19 mouse cellular contexts compared by ENCODE assay signal in the genomic region with DNA sequence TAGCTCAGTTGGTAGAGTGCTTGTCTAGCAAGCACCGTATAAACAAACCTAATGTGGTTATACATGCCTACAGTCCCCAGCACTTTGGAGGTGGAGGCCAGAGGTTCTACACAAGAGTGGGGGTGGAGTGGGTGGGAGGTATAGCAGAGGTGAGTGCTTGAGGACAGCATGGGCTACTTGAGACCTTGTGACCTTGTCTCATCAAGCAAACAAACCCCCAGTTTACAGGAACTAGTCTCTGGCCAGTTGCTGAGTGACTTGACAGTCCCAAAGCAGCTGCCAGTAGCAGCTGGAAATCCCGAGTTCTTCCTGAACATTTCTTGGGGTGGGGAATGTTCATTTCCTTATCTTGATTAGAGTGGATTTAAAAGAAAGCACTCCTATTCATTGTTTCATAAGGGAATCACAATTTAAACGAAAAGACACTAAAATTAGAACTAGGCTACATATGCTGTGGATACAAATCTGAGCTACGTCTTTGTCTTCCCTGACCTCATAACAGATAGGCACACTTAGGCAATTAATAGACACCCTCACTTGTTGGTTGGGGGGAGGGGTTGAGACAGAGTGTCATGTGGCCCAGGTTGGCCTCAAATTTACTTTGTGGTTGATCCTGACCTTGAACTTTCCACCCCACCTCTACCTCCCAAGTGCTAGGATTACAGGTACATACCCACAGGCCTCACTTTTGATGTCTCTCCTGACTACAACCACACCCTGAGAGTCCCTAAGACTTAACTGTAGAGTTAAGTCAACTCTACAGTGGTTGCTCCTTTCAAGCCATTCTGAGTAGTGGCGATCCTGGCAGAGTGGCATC. TPM values are rescaled to one million over a fixed set of nuclear protein-coding genes. Genes with fewer than 3 reads are reported as not detected.
DNase-seq lines count a peak whose midpoint lies in the region; ATAC-seq and TF ChIP-seq lines count a peak whose summit lies in the region.
"Had no signal": no experiment of that assay in that cellular context is flagged by ENCODE, and none has a peak within 500 bp of the region (broad histone marks: within the 10 kb centered on the region; RNA-seq: fewer than 3 reads in every experiment).

No protein-coding gene starts in this region.

- 57% methylated on average over 5 of the region's 5 CpGs for WGBS in forebrain, embryonic 12.5 days
- WGBS in forebrain, postnatal 0 days, result 48% methylated on average over 5 of the region's 5 CpGs
- 60% methylated on average over 5 of the region's 5 CpGs for WGBS in kidney, embryonic 14.5 days
- 56% methylated on average over 5 of the region's 5 CpGs for WGBS in midbrain, embryonic 13.5 days
- 67% methylated on average over 5 of the region's 5 CpGs for WGBS in midbrain, postnatal 0 days
- WGBS in intestine, embryonic 16.5 days, result 65% methylated on average over 5 of the region's 5 CpGs

- H3K4me2 ChIP-seq in forebrain, embryonic 12.5 days, result peak overlapping the region; percentile 44; the same call in 1 of the 2 replicates
- no peak overlapping the region for H3K4me2 ChIP-seq in forebrain, postnatal 0 days (ENCODE audit: low read depth)
- H3K4me2 ChIP-seq in kidney, embryonic 14.5 days (replicated peaks; ENCODE audit: low read depth, low read length), result no peak overlapping the region
- H3K4me2 ChIP-seq in midbrain, embryonic 13.5 days (replicated peaks), result no peak overlapping the region
- no peak overlapping the region for H3K4me2 ChIP-seq in midbrain, postnatal 0 days (ENCODE audit: low read depth, low read length, poor library complexity, severe bottlenecking)
- H3K4me2 ChIP-seq in intestine, embryonic 16.5 days (ENCODE audit: low read depth, low read length), result no peak overlapping the region
- H3K4me2 ChIP-seq: limb, embryonic 15.5 days had no signal

- no peaks in the 10 kb centered on the region for H3K36me3 ChIP-seq in forebrain, embryonic 12.5 days (replicated peaks)
- H3K36me3 ChIP-seq in forebrain, postnatal 0 days (ENCODE audit: insufficient read depth), result no peaks in the 10 kb centered on the region
- no peaks in the 10 kb centered on the region for H3K36me3 ChIP-seq in kidney, embryonic 14.5 days (ENCODE audit: control insufficient read depth, insufficient read depth, low read length)
- H3K36me3 ChIP-seq in midbrain, embryonic 13.5 days, result no peaks in the 10 kb centered on the region
- H3K36me3 ChIP-seq in midbrain, postnatal 0 days (ENCODE audit: insufficient read depth, low read length), result no peaks in the 10 kb centered on the region
- H3K36me3 ChIP-seq in intestine, embryonic 16.5 days (ENCODE audit: control insufficient read depth, insufficient read depth, low read length), result no peaks in the 10 kb centered on the region
- H3K36me3 ChIP-seq: limb, embryonic 15.5 days had no signal

- H3K9me3 ChIP-seq in forebrain, embryonic 12.5 days, result no peaks in the 10 kb centered on the region
- no peaks in the 10 kb centered on the region for H3K9me3 ChIP-seq in forebrain, postnatal 0 days (ENCODE audit: low read length)
- H3K9me3 ChIP-seq in kidney, embryonic 14.5 days (ENCODE audit: control insufficient read depth, low read length), result no peaks in the 10 kb centered on the region
- H3K9me3 ChIP-seq in midbrain, embryonic 13.5 days, result no peaks in the 10 kb centered on the region
- H3K9me3 ChIP-seq in midbrain, postnatal 0 days (ENCODE audit: low read length), result no peaks in the 10 kb centered on the region
- H3K9me3 ChIP-seq in intestine, embryonic 16.5 days (ENCODE audit: control insufficient read depth, low read length), result no peaks in the 10 kb centered on the region
- H3K9me3 ChIP-seq: limb, embryonic 15.5 days had no signal

- H3K9ac ChIP-seq in forebrain, embryonic 12.5 days, result no peak overlapping the region
- H3K9ac ChIP-seq in forebrain, postnatal 0 days, result no peak overlapping the region
- H3K9ac ChIP-seq in kidney, embryonic 14.5 days (ENCODE audit: low read depth, low read length), result no peak overlapping the region
- H3K9ac ChIP-seq in midbrain, embryonic 13.5 days (replicated peaks), result no peak overlapping the region
- no peak overlapping the region for H3K9ac ChIP-seq in midbrain, postnatal 0 days (replicated peaks; ENCODE audit: low read length, poor library complexity, severe bottlenecking)
- H3K9ac ChIP-seq in intestine, embryonic 16.5 days (ENCODE audit: low read depth, low read length), result no peak overlapping the region
- H3K9ac ChIP-seq: limb, embryonic 15.5 days; liver, postnatal 0 days had no signal

- H3K27ac ChIP-seq in forebrain, embryonic 12.5 days, result no peak overlapping the region
- H3K27ac ChIP-seq in forebrain, postnatal 0 days (ENCODE audit: low read depth, low read length), result no peak overlapping the region
- peak overlapping the region; percentile 19; the same call in 1 of the 2 replicates for H3K27ac ChIP-seq in kidney, embryonic 14.5 days (ENCODE audit: low read depth, low read length)
- peak overlapping the region; percentile 64; the same call in 1 of the 2 replicates for H3K27ac ChIP-seq in midbrain, embryonic 13.5 days
- no peak overlapping the region for H3K27ac ChIP-seq in midbrain, postnatal 0 days (ENCODE audit: low read depth, low read length)
- H3K27ac ChIP-seq in intestine, embryonic 16.5 days (ENCODE audit: low read length), result no peak overlapping the region
- H3K27ac ChIP-seq: limb, embryonic 15.5 days had no signal

- H3K4me1 ChIP-seq in forebrain, embryonic 12.5 days, result peaks cover 19% of the 10 kb centered on the region
- H3K4me1 ChIP-seq in forebrain, postnatal 0 days (ENCODE audit: insufficient read depth), result peaks cover 9% of the 10 kb centered on the region
- H3K4me1 ChIP-seq in kidney, embryonic 14.5 days (ENCODE audit: control insufficient read depth, insufficient read depth, low read length), result peaks cover 16% of the 10 kb centered on the region
- H3K4me1 ChIP-seq in midbrain, embryonic 13.5 days (replicated peaks), result peaks cover 20% of the 10 kb centered on the region
- peaks cover 5% of the 10 kb centered on the region; the same call in 1 of the 2 replicates for H3K4me1 ChIP-seq in midbrain, postnatal 0 days (ENCODE audit: insufficient read depth, low read length)
- 0 out of 2 replicates have a peak, but pooled peaks cover 3% of the 10 kb centered on the region for H3K4me1 ChIP-seq in intestine, embryonic 16.5 days (ENCODE audit: control insufficient read depth, insufficient read depth, low read length)
- H3K4me1 ChIP-seq: limb, embryonic 15.5 days had no signal

- peaks cover 54% of the 10 kb centered on the region for H3K27me3 ChIP-seq in forebrain, embryonic 12.5 days
- H3K27me3 ChIP-seq in forebrain, postnatal 0 days (ENCODE audit: insufficient read depth, low read length), result no peaks in the 10 kb centered on the region
- no peaks in the 10 kb centered on the region for H3K27me3 ChIP-seq in kidney, embryonic 14.5 days (ENCODE audit: control insufficient read depth, insufficient read depth, low read length)
- peaks cover 30% of the 10 kb centered on the region for H3K27me3 ChIP-seq in midbrain, embryonic 13.5 days
- no peaks in the 10 kb centered on the region for H3K27me3 ChIP-seq in midbrain, postnatal 0 days (ENCODE audit: insufficient read depth, low read length)
- no peaks in the 10 kb centered on the region for H3K27me3 ChIP-seq in intestine, embryonic 16.5 days (replicated peaks; ENCODE audit: control insufficient read depth, insufficient read depth, low read length)
- H3K27me3 ChIP-seq: limb, embryonic 15.5 days had no signal

- no peak; the same call in 1 of the 2 replicates for ATAC-seq in forebrain, embryonic 12.5 days (ENCODE audit: low FRiP score)
- ATAC-seq in forebrain, postnatal 0 days, result no peak
- ATAC-seq in kidney, embryonic 14.5 days (ENCODE audit: low FRiP score, low TSS enrichment), result 0 out of 2 replicates have a peak, but pooled peaks have one; percentile 21
- ATAC-seq in midbrain, embryonic 13.5 days, result peak; percentile 50; the same call in 1 of the 2 replicates
- no peak for ATAC-seq in midbrain, postnatal 0 days (ENCODE audit: low FRiP score)
- ATAC-seq in intestine, embryonic 16.5 days, result no peak
- ATAC-seq: inflammation-experienced regulatory T-cells, adult 6 months had no signal

- no peak for TF ChIP-seq CTCF in forebrain, postnatal 0 days (IDR thresholded peaks at IDR 0.05; ENCODE audit: low read depth)
- TF ChIP-seq CTCF in midbrain, postnatal 0 days (IDR thresholded peaks at IDR 0.05), result no peak

- H3K4me3 ChIP-seq in forebrain, embryonic 12.5 days (replicated peaks), result no peak overlapping the region
- H3K4me3 ChIP-seq in forebrain, postnatal 0 days (ENCODE audit: low read depth, low read length), result no peak overlapping the region
- no peak overlapping the region for H3K4me3 ChIP-seq in kidney, embryonic 14.5 days (ENCODE audit: low read length)
- no peak overlapping the region for H3K4me3 ChIP-seq in midbrain, embryonic 13.5 days (replicated peaks)
- no peak overlapping the region for H3K4me3 ChIP-seq in midbrain, postnatal 0 days (ENCODE audit: low read depth, low read length)
- H3K4me3 ChIP-seq in intestine, embryonic 16.5 days (ENCODE audit: low read length), result no peak overlapping the region
- H3K4me3 ChIP-seq: erythroblast, embryonic 14.5 days; limb, embryonic 15.5 days had no signal

- DNase-seq in forebrain, postnatal 0 days, result no peak
- DNase-seq in kidney, postnatal 10 days, result no peak
- DNase-seq in midbrain, postnatal 0 days (ENCODE audit: low spot score), result no peak
- DNase-seq: adrenal gland, postnatal 14 days; cerebellum, adult 2 months; heart, postnatal 10 days; kidney, postnatal 25 days; layer of hippocampus, adult 9-11 months; liver, postnatal 0 days; right cerebral cortex, postnatal 25 days; thymus, postnatal 4 days had no signal

RNA-seq across cellular contexts. Expression of a gene that starts 33.5 kb away (rescaled TPM):
- 10.4 and 10.9 TPM in 2 replicates for polyA plus RNA-seq in forebrain, embryonic 12.5 days (2016; fragmentation: Nextera tagmentation; extraction: Ambion mirVana)
- 16.5 and 19.7 TPM in 2 replicates for total RNA-seq in forebrain, postnatal 0 days (2014; rRNA removed)
- 9.9 and 14.6 TPM in 2 replicates for polyA plus RNA-seq in forebrain, postnatal 0 days (2015; fragmentation: Nextera tagmentation; extraction: Ambion mirVana)
- polyA plus RNA-seq in kidney, embryonic 14.5 days (2014; fragmentation: Nextera tagmentation; extraction: Ambion mirVana), result 8.7 and 8.9 TPM in 2 replicates
- 8.1 and 8.9 TPM in 2 replicates for polyA plus RNA-seq in midbrain, embryonic 13.5 days (2015; fragmentation: Nextera tagmentation; extraction: Ambion mirVana)
- 17.5 and 21.9 TPM in 2 replicates for total RNA-seq in midbrain, postnatal 0 days (2014; rRNA removed)
- 11.7 and 13.1 TPM in 2 replicates for polyA plus RNA-seq in midbrain, postnatal 0 days (2015; fragmentation: Nextera tagmentation; extraction: Ambion mirVana)
- polyA plus RNA-seq in intestine, embryonic 16.5 days (2015; fragmentation: Nextera tagmentation; extraction: Ambion mirVana), result 10.0 and 10.7 TPM in 2 replicates
- total RNA-seq: granulocyte monocyte progenitor cell, adult 5-6 weeks had no signal
- polyA plus RNA-seq: erythroblast, embryonic 14.5 days had no signal

Comparison
In these comparisons a context has a peak if more than half of its experiments do, and no peak if none do; other contexts are left out.
1. ATAC-seq: peak in kidney, embryonic 14.5 days (single experiment) and midbrain, embryonic 13.5 days (single experiment); none in forebrain, embryonic 12.5 days (single experiment), forebrain, postnatal 0 days (single experiment), midbrain, postnatal 0 days (single experiment) and intestine, embryonic 16.5 days (single experiment).
2. H3K27ac ChIP-seq: peak in kidney, embryonic 14.5 days (single experiment) and midbrain, embryonic 13.5 days (single experiment); none in forebrain, embryonic 12.5 days (single experiment), forebrain, postnatal 0 days (single experiment), midbrain, postnatal 0 days (single experiment) and intestine, embryonic 16.5 days (single experiment).